Mouse (Mus musculus): ENCODE results near the gene Poldip2. TPM values are rescaled to one million over a fixed set of nuclear protein-coding genes. Genes with fewer than 3 reads are reported as not detected.
A peak's percentile ranks its signal among the peaks of the same experiment; 100 is the strongest.
"Not testable (repeated sequence)": the region's sequence is repeated elsewhere in the genome, so short reads cannot be mapped to it uniquely, and the experiment has no call there.

Poldip2 gene
- polyA plus RNA-seq, 1 experiment: 113 TPM

DNA sequence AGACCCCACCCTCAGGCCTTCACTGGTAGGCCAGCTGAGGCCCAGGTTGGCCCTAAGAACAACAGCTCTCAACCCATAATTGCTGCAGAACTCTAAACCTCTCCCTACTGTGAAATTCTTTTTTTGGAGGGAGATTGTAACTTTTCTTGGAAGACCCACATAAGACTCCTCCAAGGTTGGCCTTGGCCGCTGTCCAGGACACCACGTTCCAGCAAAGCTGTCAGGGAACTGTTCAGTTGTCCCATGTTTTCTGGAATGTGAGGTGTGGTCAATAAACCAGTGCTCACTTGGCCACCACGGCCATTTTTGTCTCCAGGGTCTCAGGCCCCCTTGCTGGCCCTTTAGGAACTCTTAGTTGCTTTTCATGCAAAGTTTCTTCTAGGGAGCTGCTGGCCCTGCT lies 9.9 kb downstream of the Poldip2 start:
- Histone ChIP-seq H3K27ac (ENCODE audit: insufficient read depth, low read length) (no peak overlapping the region), H3K4me3 (ENCODE audit: insufficient read depth, low read length) (no peak overlapping the region), H3K4me1 (ENCODE audit: control insufficient read depth, insufficient read depth, low read length) (no peaks in the 10 kb centered on the region)
- TF ChIP-seq CTCF (IDR thresholded peaks at IDR 0.05; ENCODE audit: extremely low read depth, insufficient read depth, low read length) (no peak), POLR2A (IDR thresholded peaks at IDR 0.05; ENCODE audit: extremely low read depth, insufficient read depth, low read length) (no peak)

DNA sequence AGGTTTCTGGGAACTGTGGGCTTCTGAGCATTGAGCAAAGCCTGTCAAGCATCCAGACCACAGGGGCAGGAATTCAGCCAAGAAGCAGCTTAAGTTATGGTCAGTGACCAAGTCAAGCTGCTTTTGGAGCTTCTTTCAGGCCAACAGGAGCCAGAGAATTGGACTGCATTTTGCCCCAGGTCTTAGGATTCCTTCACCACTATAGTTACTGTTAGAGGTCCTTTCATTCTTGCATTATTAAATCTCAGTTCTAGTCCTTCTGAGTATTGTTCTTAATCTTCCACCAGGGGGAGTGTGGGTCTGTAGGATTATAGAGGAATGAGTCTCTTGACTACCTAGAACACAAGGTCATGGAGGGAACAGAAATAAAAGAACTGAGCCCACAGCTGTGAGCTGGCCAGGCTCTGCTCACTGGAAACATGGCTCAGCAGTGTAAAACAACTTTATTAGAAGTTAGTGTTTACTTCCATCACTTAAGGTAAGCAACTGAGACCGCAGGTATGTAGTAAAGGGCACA lies 10.5 kb downstream of the Poldip2 start:
- Histone ChIP-seq H3K4me1 (ENCODE audit: control insufficient read depth, insufficient read depth, low read length) (no peaks in the 10 kb centered on the region), H3K4me3 (ENCODE audit: insufficient read depth, low read length) (no peak overlapping the region), H3K27ac (ENCODE audit: insufficient read depth, low read length) (no peak overlapping the region)
- TF ChIP-seq POLR2A (IDR thresholded peaks at IDR 0.05; ENCODE audit: extremely low read depth, insufficient read depth, low read length) (no peak), CTCF (IDR thresholded peaks at IDR 0.05; ENCODE audit: extremely low read depth, insufficient read depth, low read length) (0 out of 2 replicates have a peak, but pooled peaks have one; percentile 16)

DNA sequence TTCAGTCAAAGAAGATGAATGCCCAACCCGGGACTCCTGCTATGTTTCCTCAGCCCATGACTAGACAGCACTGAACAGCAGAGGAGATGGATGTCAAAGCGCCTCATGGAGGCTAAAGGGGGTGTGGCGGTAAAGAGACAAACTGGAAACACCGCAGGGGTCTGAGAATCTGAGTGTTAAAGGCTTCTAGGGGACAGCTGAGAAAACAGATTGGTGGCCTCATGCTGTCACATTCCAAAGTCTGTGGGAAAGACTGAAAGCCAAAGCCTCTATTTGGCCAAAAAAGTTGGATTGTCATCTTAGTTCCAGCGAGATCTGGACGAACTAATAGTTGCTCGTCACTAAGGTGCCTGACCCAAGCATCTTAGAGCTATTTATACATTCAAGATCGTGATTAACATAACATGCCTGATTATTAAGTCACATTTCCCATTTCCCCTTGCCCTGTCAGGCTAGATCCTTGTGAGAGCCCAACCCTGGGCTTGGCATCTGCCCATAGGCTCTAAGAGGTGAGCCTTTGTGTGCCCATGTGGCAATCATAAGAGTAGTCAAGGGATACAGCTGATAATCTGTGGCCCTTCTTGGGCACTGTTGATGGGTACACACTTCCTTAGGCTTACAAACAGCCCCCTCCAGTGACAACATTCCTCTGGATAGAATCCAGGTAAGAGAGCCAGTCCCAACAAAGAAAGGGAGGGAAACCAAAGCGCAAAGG lies 11.4 kb downstream of the Poldip2 start:
- no peak for TF ChIP-seq POLR2A (IDR thresholded peaks at IDR 0.05; ENCODE audit: extremely low read depth, insufficient read depth, low read length)
- TF ChIP-seq CTCF (IDR thresholded peaks at IDR 0.05; ENCODE audit: extremely low read depth, insufficient read depth, low read length): no peak
- peak overlapping the region; percentile 70 for H3K27ac ChIP-seq (ENCODE audit: insufficient read depth, low read length)

DNA sequence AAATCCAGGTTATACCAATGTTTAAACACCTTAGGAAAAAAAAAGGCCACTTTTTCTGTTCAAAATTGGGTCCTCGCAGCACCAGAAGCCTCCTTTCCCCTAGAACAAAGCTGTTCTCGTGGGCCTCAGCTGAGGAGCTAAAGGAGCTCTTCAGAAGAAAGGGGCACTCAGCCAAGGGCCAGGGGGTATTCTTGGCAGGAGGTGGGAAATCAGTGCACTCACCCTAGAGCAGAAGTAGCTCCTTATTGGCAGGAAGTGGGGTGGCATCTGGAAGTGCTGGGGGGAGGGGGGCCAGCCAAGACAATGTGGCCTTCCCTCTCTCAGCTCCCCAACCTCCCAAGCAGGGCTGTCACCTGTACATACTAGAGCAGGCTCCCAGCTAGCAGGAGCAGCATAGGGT lies 12.8 kb downstream of the Poldip2 start:
- Histone ChIP-seq H3K4me1 (ENCODE audit: control insufficient read depth, insufficient read depth, low read length) (no peaks in the 10 kb centered on the region), H3K27ac (ENCODE audit: insufficient read depth, low read length) (no peak overlapping the region), H3K4me3 (ENCODE audit: insufficient read depth, low read length) (no peak overlapping the region)
- TF ChIP-seq CTCF (IDR thresholded peaks at IDR 0.05; ENCODE audit: extremely low read depth, insufficient read depth, low read length): no peak
- TF ChIP-seq POLR2A (IDR thresholded peaks at IDR 0.05; ENCODE audit: extremely low read depth, insufficient read depth, low read length): no peak

More for the DNA sequence above, 11.4 kb downstream of the Poldip2 start:
- Histone ChIP-seq H3K4me1 (ENCODE audit: control insufficient read depth, insufficient read depth, low read length) (no peaks in the 10 kb centered on the region), H3K4me3 (ENCODE audit: insufficient read depth, low read length) (no peak overlapping the region)

DNA sequence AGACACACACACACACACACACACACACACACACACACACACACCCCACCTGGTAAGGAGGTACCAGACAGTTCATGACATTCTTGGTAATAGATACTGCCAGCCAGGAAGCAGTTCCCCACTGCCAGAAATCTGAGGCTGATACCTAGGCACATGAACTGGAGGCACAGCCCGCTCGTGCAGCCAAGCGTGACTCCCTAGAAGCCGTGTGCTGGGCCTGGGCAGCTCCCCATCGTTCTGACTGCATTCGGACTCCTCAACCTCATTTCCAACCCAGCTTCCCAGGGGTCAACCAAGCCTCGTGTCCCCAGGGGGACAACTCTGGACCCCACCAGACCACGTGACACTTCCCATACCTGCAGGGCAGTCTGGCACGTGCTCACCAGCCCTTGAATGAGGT lies 16.7 kb downstream of the Poldip2 start:
- Histone ChIP-seq H3K4me1 (ENCODE audit: control insufficient read depth, insufficient read depth, low read length) (no peaks in the 10 kb centered on the region), H3K27ac (ENCODE audit: insufficient read depth, low read length) (no peak overlapping the region), H3K4me3 (ENCODE audit: insufficient read depth, low read length) (no peak overlapping the region)
- TF ChIP-seq POLR2A (IDR thresholded peaks at IDR 0.05; ENCODE audit: extremely low read depth, insufficient read depth, low read length) (no peak), CTCF (IDR thresholded peaks at IDR 0.05; ENCODE audit: extremely low read depth, insufficient read depth, low read length) (no peak)

DNA sequence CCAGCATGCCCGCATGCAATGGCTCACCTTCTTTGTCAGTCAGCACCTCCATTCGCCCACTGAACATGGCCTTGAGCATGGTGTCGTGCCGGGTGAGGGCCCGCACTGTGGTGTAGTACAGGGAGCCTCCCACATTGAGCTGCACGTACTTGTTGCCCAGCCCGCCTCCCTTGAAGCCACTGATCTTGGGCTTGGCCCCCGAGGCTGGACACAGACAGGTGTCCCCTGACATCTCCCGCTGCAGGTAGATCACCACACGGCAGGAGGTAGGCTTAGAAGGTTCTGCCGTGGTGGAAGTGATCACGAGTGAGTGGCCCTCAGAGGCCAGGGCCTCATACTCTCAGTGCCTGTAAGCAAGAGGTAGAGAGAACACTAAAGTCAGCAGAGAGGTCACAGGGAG lies 18.0 kb downstream of the Poldip2 start:
- Histone ChIP-seq H3K4me1 (ENCODE audit: control insufficient read depth, insufficient read depth, low read length) (peaks cover under 1% of the 10 kb centered on the region; the same call in 1 of the 2 replicates), H3K27ac (ENCODE audit: insufficient read depth, low read length) (no peak overlapping the region), H3K4me3 (ENCODE audit: insufficient read depth, low read length) (no peak overlapping the region)
- TF ChIP-seq CTCF (IDR thresholded peaks at IDR 0.05; ENCODE audit: extremely low read depth, insufficient read depth, low read length) (no peak), POLR2A (IDR thresholded peaks at IDR 0.05; ENCODE audit: extremely low read depth, insufficient read depth, low read length) (no peak)

DNA sequence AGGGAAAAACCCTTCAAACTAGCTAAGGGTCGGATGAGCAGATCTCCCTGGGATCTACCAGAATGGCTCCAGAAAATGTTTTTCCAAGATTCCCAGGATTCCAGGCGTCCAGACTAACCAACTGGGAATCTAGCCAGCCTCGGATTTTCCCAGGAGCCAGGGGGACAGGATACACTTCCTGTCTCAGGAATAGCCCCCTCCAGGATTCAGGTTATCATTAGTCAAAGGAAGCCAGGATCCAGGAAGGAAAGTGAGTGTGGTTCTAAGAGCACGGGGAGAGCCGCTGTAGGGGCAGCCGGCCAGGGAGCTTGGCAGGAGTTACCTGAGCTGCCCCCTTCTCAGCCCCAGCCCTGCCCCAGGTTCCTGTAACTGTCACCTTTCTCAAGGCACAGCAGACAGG lies 19.1 kb downstream of the Poldip2 start:
- Histone ChIP-seq H3K27ac (ENCODE audit: insufficient read depth, low read length) (peak overlapping the region; percentile 15; the same call in 1 of the 2 replicates), H3K4me1 (ENCODE audit: control insufficient read depth, insufficient read depth, low read length) (peaks cover 3% of the 10 kb centered on the region; the same call in 1 of the 2 replicates), H3K4me3 (ENCODE audit: insufficient read depth, low read length) (no peak overlapping the region)
- no peak for TF ChIP-seq POLR2A (IDR thresholded peaks at IDR 0.05; ENCODE audit: extremely low read depth, insufficient read depth, low read length)
- no peak for TF ChIP-seq CTCF (IDR thresholded peaks at IDR 0.05; ENCODE audit: extremely low read depth, insufficient read depth, low read length)

DNA sequence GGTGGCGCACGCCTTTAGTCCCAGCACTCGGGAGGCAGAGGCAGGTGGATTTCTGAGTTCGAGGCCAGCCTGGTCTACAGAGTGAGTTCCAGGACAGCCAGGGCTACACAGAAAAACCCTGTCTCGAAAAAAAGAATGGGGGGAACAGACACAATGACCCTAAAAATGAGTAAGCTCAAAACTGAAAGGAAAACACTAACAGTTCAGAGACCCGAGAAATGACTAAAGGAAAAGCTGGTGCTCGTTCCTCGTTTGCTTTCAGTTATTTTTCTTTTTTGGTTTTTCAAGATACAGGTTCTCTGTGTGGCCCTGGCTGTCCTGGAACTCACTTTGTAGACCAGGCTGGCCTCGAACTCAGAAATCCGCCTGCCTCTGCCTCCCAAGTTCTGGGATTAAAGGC lies 19.5 kb downstream of the Poldip2 start:
- H3K4me3 ChIP-seq (ENCODE audit: insufficient read depth, low read length); H3K4me1 ChIP-seq (ENCODE audit: control insufficient read depth, insufficient read depth, low read length): not testable (repeated sequence)

DNA sequence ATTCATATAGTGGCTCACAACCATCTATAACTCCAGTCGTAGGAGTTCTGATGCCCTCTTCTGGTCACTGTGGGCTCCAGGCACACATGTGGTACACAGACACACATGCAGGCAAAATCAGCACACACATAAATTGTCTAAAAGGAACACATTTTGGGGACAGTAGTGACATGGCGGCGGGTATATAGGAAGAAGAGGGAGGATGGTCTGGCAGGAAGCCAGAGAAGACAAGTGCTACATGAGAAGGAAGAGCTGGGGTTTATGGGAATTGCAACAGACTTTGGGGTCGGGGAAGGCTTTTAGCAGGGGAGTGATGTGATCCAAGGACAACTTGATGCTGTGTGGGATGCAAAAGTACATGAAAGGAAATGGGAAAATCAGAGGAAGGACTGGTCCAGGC lies 22.5 kb downstream of the Poldip2 start:
- Histone ChIP-seq H3K4me1 (ENCODE audit: control insufficient read depth, insufficient read depth, low read length) (peaks cover 5% of the 10 kb centered on the region; the same call in 1 of the 2 replicates), H3K4me3 (ENCODE audit: insufficient read depth, low read length) (no peak overlapping the region), H3K27ac (ENCODE audit: insufficient read depth, low read length) (no peak overlapping the region)
- TF ChIP-seq CTCF (IDR thresholded peaks at IDR 0.05; ENCODE audit: extremely low read depth, insufficient read depth, low read length): no peak
- TF ChIP-seq POLR2A (IDR thresholded peaks at IDR 0.05; ENCODE audit: extremely low read depth, insufficient read depth, low read length): no peak

More for the DNA sequence above, 19.5 kb downstream of the Poldip2 start:
- H3K27ac ChIP-seq (ENCODE audit: insufficient read depth, low read length): not testable (repeated sequence)

DNA sequence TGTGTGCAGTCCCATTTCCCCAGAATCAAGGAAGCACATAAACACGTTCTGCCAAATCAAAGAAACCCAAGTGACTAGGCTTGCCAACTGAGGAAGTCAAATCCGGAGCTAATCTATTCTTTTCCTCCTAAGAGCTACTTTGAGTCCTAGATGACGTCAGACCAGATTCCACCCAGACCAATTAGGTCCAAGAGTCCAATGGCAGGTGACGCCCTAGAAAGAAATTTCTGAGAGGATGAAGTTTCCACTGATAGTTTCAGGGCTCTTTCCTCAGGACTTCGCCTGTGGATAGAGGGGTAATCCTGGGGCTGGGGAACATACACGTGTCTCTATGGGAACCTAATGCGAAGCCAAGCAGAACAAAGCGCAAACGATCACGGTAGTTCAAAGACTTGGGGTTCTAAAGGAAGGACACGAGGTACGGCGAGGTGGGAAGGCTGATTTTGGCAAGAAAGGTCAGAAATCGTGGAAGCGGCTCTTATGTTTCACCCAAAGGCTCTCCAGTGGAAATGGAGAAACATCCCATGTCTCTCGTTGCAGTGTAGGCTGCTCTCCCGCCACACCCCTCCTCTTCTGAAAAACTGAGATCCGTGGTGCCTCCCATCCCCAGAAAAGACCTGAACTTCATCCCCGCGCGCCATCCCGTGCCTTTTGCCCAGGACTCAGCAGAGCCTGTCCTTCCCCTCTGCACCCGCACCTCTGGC lies 23.5 kb downstream of the Poldip2 start:
- H3K4me1 ChIP-seq (ENCODE audit: control insufficient read depth, insufficient read depth, low read length): peaks cover 5% of the 10 kb centered on the region; the same call in 1 of the 2 replicates
- no peak for TF ChIP-seq CTCF (IDR thresholded peaks at IDR 0.05; ENCODE audit: extremely low read depth, insufficient read depth, low read length)
- TF ChIP-seq POLR2A (IDR thresholded peaks at IDR 0.05; ENCODE audit: extremely low read depth, insufficient read depth, low read length): no peak
- peak overlapping the region; percentile 13; the same call in 1 of the 2 replicates for H3K27ac ChIP-seq (ENCODE audit: insufficient read depth, low read length)
- peak overlapping the region; percentile 65 for H3K4me3 ChIP-seq (ENCODE audit: insufficient read depth, low read length)

Data from cortical plate, adult 2 months (tissue).